Mouse (Mus musculus): ENCODE data around the gene Nacc1.

The Nacc1 gene

DNA sequence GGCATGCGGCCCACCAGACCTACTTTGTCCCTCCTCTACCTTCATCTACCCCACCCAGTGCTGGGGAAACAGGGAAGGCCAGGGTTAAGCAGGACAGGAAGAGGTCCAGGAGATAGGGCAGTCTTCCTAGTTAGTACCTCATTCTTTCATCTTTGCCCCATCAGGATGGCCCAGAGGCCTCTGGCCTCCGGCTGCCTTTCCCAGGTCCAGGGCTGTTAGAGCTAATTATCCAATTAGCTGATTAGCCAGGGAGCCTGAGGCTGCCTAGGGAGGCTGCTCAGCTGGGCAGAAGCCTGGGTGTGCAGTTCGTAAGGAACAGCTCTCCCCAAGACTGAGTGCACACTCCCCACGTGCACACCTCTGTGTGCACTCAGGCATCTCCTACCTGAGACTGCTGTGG, 25.7 kb upstream of the Nacc1 start:
- no peak for DNase-seq

DNA sequence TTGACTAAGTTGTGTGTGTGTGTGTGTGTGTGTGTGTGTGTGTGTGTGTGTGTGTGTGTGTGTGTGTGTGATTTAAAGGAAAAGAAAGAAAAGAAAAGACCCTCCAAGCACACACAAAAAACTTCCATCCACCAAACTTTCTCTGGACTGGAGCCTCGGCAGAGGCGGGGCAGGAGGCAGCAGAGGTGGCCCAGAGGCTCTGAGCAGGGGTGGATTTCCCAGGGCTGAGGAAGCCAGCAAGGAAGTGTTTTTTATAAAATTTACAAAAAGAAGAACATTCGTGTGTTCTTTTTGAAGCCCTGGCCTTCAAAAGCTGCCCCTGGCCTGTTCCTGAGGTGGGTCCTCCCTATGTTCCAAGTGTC, 25.1 kb upstream of the Nacc1 start:
- DNase-seq, result no peak

DNA sequence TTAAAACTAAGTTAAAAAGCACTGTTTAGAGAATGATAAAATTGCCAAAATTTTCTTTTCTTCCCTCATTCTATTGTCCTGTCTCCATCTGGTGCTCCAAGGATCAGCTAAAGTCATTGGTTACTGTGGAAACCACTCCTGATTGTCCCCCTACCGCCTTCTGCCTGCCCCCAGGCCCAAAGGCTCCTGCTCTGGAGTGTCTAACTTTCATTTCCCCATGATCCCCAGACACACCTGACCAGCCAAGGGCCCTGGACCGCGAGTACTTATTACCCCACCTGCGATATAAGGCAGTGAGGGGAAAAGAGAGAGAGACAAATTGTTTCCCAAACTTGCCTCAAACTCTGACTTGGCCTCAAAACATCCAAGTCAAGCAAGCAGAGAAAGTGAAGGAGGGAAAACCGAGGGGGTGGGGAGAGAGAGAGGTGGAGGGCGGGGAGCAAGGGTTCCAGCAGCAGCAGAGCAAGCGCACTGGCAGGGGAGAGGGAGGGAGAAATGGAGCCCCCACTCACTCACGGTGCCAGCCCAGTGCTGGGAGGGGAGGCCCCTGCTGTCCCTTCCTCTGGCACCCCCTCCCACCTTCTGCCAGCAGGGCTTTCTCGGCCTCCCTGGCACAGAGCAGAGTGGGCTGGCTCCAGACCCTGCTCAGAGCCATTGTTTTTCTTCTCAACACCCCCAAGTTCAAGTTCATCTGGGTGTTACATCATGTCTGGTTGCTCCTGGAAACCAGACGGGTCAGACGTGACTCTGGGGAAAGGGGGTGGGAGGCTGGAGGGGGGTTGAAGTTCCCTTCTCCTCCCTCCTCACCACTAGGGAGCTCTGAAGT, 24.5 kb upstream of the Nacc1 start:
- DNase-seq, result peak; percentile 67 to 81

DNA sequence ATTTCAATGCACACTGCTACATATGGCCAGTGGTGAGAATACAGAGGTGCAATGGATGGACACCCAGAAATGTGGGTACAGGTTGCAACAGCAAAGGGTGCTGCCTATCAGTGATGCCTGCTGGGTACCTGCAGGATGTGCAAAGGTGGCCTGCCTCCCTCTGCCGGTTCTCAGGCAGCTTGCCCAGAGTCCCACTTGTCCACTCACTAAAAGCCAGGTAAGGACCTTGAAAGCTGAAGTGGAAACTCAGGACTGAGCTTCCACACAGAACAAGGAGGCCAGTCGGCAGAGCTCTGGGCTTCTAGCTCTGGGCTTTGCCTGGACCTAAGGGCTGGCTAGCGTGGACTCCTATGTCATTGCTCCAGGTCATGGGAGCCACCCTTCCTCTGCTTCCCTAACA, 23.6 kb upstream of the Nacc1 start:
- peak in 1 of 2 experiments; percentile 15 for DNase-seq

DNA sequence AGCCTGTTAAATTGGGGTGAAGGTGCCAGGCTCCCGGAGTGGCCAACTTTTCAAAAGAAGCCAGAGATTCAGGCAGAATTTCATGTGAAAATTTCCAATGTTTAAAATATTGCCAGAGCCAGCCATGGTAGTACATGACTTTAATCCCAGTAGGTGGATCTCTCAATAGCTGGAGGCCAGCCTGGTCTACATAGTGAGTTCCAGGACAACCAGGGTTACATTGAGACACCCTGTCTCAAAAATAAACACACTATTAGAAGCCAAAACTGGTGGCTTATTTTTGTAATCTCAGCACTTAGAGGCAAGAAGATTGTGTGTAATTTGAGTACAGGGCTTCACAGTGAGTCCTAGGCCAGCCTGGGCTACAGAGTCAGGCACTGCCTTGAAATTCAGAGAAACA, 22.3 kb upstream of the Nacc1 start:
- no peak for DNase-seq

DNA sequence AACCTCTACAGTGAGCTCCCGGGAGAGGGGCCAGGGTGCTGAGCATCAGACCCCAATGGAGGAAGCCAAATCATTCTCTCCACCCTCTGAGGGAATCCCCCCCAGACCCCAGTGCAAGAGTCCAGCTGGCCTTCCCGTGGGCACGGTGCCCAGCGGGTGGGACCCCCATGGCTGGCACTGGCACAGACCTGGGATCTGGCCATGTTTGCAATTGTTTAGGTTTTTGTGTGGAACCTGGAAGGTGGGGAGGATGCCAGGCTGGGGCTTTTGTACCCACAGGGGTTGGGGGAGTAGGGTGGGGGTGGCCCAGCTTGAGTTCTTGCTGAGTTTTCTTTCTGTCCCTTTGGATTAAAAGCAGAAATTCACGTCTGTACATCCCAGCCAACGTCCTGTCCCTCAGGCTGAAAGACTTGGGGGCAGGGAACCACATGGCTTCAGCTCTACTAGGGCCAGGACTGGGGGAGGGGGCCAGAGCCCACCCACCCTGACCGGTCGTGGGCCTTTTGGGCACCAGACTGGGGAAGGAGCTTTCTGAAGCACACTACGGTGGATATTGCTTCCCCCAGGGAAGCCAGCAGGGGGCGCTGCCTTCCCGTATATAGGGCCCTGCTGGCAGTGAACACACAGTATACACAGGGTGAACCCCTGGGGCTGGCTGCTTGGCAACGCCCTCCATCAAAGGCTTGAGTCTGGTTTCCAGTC, 21.3 kb upstream of the Nacc1 start:
- DNase-seq, result peak; percentile 90 to 92

DNA sequence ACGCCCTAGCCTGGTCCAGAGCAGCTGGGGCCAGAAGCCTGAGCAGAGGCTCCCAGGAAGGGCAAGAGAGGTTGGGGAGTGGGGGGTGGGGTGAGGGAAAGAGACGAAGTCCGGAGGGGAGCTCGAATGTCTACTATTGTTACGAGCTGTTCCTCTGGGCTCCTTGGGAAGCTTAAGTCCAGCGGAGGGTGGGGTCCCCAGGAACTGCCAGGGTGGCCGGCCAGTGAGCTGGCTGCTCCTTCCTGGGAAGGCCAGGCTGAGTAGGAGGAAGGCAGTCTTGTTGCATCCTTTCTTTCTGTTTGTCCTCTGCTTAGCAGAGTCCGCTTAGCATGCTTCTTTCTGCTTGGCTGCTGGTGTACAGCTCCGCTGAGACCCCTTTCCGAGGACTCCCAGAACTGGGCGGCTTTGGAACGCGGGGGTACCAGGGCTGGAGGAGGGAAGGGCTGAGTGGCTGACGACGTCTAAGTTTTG, 20.4 kb upstream of the Nacc1 start:
- DNase-seq, result peak in 1 of 2 experiments; percentile 44

DNA sequence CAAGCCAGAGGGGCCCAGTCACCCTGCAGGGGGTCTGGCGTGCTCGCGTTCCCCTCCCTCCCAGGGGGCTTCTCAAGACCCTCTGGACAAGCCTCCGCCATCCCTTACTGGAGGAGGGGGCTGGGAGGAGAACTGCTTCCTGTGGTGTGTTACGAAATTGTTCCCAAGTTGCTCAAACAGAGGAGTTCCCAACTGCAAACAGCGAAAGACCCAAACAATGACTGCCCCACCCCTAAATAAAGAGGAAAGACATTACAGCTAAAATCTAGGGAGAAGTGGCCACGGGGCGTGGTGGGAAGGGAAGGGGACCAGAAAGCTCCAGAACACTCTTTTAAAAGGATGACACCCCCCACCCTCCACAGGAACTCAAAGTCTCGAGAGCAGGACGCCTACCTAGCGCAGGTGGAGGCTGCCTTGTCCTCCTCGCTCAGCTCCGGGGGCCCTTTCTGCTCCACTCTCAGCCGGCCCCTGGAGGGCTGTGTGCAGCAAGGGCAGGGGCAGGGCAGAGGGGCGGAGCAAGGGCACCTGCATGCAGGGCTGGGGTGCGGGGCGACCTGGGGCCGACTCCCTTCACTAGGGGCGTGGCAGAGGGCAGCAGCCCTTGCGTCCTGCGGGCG, 19.7 kb upstream of the Nacc1 start:
- peak in 1 of 2 experiments; percentile 70 for DNase-seq

DNA sequence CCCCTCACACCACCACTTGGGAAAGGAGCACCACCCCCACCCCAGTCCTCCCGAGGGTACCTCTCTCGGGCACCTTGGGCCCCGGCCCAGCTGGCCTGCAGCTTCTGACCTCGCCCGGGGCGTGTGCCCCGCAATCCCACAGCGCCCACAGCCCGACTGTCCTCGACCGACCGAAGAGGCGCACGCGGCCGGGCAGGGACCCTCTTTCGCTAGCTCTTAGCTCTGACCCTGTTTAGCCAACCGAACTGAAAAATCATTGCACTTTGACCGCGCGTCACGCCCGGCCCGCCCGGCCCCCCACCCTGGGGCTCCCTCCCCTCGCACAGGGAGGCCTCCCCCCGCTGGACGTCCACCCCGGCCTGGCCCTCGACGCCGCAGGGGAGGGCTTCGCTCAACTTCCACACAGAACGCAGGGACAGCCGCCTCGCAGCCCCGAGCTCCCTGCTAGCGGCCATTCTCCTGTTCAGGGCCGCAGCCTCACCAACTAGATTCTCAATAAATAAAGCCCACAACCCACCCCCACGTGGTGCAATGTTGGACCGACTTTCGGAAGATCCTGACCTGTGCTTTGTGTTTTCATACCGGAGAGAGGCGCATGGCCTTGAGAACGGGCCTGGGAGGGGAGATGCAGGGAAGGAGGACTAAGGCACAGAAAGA, 19.1 kb upstream of the Nacc1 start:
- peak in 1 of 2 experiments; percentile 67 for DNase-seq

DNA sequence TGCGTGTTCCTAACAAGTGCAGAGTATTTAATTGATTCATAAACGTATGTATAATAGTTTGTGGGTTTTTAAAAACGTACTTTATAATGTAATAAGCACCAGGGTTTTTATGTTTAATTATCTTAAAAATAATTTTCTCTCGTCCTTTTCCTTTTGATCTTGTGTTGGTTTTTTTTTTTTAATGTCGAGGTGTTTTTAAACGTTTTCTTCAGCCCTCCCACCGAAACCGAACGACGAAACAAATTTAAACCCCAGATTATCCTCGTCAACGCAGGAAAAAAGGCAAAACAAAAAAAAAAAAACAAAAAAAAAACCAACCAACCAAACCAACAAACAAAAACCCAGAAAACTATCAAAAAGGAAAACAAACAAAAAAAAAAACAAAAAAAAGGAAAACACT, 18.3 kb upstream of the Nacc1 start:
- DNase-seq, result no peak

DNA sequence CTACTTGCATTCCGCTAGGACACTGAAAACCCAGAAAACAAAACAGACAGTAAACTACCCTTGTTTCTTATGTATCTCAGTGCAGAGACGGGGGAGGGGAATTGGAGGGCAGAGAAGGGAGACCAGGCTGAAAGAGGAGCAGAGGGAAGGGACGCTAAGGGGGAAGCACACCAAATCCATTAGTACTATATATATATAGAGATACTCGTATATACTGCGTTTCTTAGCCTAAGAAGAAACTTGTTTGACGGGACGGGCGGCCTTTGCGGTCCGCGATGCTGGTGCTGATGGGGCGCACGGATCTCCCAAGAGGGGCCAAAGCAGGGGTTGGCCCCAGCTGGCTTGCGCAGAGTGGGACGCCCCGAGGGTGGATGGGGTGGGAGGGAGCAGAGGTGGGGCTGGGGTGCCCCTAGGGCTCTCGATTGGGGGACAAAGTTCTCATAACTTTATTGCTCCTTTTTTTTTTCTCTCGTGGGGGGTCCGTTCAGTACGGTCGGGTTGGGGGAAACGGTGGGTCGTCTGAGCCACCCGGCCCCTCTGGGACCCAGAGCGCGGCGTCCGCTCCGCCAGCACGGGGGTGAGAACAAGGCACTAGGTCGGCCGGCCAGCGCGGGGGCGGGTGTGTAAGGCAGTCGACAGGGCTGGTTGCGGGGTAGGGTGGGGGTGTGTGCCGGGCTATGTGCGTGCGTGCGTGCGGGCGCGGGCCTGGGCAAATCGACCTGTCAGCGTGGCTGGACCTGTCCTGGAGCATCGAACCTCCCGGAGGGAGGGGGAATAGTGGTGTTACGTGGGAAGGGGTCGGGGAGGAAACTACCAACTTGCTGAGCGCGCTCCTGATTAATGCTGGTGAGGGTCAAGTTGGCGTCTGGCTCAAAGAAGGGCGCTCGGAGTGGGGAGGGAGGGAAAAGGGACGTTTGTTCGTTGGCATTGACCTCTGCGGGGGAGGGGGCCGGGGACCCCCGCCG, 17.5 kb upstream of the Nacc1 start:
- DNase-seq, result peak; percentile 53 to 62

DNA sequence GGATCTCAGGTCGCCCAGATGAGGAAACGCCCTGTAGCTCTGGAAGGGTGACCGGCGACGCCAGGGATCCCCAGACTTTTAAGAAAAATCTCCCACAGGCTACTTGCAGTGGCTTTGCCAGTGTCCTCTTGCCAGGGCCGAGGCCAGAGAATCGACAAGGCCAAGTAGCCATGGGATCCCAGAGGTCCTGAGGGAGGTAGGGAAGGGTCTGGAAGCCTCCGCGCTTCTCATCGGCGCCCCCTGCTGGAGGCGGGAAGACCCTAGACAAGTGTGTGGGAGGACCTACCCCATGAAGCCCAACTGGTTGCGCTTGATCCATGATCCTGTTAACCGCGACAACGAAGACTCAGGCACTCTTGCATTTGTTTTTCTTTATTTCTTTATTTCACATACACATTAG, 16.7 kb upstream of the Nacc1 start:
- DNase-seq, result peak; percentile 88 to 92

DNA sequence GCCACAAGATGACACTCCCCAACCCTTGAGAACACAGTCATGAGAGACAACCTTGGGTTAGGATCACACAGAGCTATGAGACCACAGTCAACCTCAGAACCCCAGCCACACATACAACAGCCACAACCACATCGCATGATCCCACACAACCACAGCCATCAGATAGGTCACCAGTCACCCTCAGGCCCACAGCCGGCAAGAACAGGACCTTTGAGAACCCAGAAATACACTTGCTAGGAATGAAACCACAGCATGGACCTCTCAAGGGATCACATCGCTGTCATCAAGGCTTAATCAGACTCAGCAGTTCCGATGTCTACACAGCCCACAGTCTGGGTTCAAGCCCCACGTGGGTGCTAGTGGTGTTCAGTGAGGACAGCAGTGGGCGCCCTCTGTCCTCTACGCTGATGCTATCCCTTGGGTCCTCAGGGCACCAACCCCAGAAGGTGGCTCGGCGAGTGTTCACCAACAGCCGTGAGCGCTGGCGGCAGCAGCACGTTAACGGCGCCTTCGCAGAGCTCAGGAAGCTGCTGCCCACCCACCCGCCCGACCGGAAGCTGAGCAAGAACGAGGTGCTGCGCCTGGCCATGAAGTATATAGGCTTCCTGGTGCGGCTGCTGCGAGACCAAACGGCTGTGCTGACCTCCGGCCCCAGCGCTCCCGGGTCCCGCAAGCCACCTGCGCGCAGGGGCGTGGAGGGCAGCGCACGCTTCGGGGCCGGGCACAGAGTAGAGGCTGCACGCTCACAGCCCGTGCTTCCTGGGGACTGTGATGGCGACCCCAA, 16.0 kb upstream of the Nacc1 start:
- DNase-seq, result peak in 1 of 2 experiments; percentile 53

DNA sequence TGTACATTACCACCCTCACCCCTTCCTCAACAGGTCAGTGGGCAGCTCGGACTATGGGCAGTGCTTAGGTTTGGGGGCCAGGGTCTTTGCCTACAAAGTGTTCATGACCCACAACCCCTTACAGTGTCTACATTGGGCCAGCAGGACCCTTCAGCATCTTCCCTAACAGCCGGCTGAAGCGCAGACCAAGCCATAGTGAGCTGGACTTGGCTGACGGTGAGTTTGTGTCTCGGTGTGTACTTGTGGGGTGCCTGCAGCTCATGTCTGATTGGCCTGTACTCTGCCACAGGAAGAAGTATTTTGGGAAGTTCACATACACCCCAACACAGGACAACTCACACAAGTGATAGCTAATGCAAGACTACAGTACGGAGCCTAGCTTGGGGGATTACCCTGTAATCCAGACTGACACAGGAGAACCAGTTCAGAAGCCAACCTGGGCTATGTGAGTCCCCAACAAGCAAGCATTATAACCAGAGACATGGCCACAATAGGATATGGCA, 15.4 kb upstream of the Nacc1 start:
- no peak for DNase-seq

DNA sequence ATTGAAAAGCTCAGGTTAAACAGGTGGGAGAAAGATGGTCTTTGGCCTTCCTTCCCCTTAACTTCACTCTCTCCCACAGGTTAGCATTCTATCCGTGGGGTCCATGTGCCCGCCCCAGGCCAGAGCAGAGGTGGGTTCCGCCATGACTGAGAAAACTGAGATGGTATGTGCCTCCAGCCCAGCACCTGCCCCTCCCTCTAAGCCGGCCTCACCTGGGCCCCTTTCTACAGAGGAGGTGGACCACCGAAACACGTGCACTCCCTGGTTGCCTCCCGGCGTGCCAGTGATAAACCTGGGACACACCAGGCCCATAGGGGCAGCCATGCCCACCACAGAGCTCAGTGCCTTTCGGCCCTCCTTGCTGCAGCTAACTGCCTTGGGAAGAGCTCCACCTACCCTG, 14.9 kb upstream of the Nacc1 start:
- DNase-seq, result no peak

DNA sequence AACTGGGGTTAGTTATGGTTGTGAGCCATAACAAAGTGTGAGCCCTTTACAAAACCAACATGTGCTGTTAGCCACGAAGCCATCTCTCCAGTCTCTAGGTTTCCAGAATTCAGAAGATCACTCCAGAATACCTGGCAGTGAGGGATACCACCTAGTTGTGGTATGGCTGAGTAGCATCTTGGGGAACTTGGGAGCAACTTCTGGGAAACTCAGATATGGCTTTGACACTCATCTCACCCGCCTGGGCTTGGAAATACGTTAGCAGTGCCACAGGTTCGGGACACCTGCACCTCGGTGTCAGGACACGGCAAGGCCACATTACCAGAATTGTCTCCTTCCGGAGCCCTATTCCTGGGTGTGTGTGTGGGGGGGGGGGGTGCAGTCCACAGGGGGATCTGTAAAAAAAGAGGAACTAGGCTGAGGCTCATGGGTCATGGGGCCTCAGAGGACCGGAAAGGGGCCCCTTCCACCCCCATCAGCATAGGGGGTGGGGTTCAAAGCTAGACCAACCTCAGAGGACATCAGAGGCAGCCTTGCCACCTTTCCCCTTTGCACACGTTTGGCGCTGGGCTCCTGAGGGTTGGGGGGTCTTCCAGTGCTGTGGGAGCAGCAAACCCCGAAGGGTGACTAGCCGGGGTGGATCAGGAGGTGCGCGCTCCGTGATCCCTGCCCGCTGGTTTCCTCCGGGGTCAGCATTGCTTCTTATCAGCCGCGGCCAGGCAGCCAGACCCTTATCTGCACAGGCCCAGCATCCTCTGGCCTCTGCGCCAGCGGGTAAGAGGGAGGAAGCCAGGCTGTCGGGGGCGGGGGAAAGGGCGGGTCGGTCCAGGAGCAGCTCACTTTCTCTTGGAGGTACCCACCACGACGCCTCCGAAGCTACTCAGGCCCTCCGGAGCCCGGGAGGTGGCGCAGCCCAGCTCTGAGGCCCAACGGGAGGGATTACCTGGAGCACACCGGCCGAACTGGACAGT, 13.6 kb upstream of the Nacc1 start, which contains the start of gene Lyl1:
TSS of gene Lyl1 (plus strand) at position 517 of the 971 bp plus-strand sequence.
- DNase-seq, result peak; percentile 71 to 81

DNA sequence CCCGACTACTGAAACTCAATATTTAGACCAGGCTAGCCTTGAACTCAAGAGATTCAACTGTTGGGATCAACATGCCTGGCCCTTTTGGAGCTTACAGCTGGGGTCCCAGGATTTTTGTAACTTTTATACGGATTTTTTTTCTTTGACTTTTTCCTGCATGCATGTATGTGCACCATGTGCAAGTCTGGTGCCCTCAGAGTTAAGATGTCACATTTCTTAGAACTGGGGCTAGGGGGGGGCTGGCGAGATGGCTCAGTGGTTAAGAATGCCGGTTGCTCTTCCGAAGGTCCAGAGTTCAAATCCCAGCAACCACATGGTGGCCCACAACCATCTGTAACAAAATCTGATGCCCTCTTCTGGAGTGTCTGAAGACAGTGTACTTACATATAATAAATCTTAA, 12.9 kb upstream of the Nacc1 start:
- DNase-seq, result no peak

DNA sequence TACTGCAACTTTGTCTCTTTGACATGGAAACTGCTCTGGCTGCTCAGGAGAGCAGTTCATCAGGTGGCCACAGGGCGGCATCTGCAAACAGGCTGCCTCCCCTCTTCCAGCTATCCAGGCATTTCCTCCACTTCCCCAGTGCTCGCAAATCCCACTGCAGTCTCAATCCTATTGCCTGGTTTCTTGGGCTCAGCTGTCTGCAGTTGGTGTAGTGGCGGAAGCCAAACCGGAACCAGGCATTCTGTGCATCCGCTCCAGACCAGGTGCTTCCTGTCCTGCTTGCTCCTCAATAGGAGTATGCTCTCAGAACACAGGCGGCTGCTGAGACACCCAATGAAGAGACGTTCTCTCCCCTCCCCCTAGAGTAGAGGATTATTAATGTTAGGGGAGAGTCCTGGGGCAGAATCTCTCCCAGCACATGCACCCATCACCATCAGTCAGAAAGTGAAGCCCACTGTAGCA, 12.2 kb upstream of the Nacc1 start:
- peak; percentile 77 to 85 for DNase-seq

DNA sequence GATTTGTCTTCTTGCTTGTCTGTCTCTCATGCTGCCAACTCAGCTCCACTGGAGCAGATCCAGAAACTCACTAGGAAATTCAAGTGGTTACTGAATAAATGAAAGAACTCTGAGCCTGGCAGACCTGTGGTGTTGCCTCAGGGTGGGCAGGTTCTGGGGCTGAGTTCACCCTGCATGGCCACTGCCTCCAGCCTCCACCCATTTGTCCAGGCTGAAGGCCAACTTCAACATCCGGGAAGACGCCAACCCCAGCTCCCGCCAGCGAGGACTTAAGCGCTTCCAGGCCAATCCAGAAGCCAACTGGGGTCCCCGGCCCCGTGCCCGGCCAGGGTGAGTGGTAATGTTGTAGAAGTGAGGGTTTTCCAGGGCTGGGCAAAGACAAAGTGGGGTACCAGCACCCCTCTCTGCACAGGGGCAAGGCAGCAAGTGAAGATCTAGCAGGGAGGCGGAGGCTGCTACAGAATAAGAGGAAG, 11.3 kb upstream of the Nacc1 start:
- DNase-seq, result peak; percentile 47 to 63
